Mouse (Mus musculus) olfactory bulb, adult 2 months (tissue): ENCODE results near the gene Tmem108.

ENCODE experiments used
- CTCF ChIP-seq: fragments of 200-500 bp; IDR thresholded peaks from 2 replicates; pipeline ENCODE4 v1.5.1; 2012; ENCODE audit warnings: low read depth, mild to moderate bottlenecking, low read length, moderate library complexity; ENCODE audit not compliant: insufficient read depth
- POLR2A ChIP-seq: fragments of 200-500 bp; IDR thresholded peaks from 2 replicates; pipeline ENCODE4 v1.6.1; 2012; ENCODE audit warnings: mild to moderate bottlenecking, low read depth, low read length, moderate library complexity; ENCODE audit not compliant: insufficient read depth

GRCm38 (mm10) chr9:103506968-103507584, 254.6 kb downstream of the Tmem108 start:
- TF ChIP-seq CTCF (no peak), POLR2A (no peak)
